Mouse (Mus musculus) bone marrow macrophage, adult 2 months (primary cell): ENCODE results near the gene Gng7.

Experiments
- CTCF ChIP-seq: IDR thresholded peaks from 2 replicates; pipeline ENCODE4 v1.5.1; 2012; ENCODE audit warnings: low read depth, mild to moderate bottlenecking, low read length, moderate library complexity
- POLR2A ChIP-seq: IDR thresholded peaks from 2 replicates; pipeline ENCODE4 v1.6.1; 2012; ENCODE audit warnings: mild to moderate bottlenecking, low read depth, low read length, borderline replicate concordance

- no peak for TF ChIP-seq CTCF
- TF ChIP-seq POLR2A, result no peak
Observed at GRCm38 (mm10) chr10:80981564-80982112, 33.1 kb downstream of the Gng7 start.
